Mouse (Mus musculus): ENCODE measurements around the gene Dhx8.

GRCm38 (mm10) chr11:101806741-101807140 is 74.0 kb downstream of the Dhx8 start:
- TF ChIP-seq CTCF (IDR thresholded peaks at IDR 0.05; ENCODE audit: low read depth, low read length) (no peak), POLR2A (IDR thresholded peaks at IDR 0.05; ENCODE audit: borderline replicate concordance, low read depth, low read length) (no peak)
